Mouse (Mus musculus): ENCODE measurements around the gene Gpr180.
"Not testable (repeated sequence)": the region's sequence is repeated elsewhere in the genome, so short reads cannot be mapped to it uniquely, and the experiment has no call there.

Gpr180 gene

DNA sequence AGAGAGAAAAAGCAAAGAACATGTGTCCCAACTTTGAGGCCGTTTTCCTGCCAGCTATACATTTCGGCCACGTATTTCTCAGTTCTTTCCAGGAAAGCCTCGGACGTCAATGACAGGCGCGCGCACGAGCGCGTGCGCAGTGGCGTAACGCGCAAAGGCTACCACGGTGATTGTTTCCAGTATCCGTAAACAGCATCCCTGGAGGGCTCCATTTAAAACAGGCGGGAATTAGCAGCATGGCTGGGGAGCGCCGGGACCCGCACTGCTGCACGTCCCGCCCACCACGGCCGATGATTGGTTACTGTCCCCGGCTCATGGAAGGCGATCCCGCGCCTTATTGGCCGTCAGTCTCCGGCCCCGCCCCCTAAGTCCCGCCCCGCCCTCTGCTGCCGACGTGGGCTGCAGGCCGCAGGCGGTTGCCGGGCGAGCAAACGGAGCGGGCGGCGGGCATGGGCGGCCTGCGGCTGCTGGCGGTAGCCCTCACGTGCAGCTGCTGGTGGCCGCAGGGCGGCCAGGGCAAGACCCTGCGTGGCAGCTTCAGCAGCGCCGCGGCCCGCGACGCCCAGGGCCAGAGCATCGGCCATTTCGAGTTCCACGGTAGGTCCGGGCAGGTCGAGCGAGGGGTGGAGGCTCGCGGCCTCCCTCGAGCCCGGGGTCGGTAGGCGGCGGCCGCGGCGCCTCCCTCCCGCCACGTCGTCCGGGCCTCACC is at the start of gene Gpr180:
Gene Gpr180 (plus strand): TSS at position 415 of the 709 bp plus-strand sequence.
- DNase-seq (ENCODE audit: low read depth, low spot score), result peak; percentile 98

DNA sequence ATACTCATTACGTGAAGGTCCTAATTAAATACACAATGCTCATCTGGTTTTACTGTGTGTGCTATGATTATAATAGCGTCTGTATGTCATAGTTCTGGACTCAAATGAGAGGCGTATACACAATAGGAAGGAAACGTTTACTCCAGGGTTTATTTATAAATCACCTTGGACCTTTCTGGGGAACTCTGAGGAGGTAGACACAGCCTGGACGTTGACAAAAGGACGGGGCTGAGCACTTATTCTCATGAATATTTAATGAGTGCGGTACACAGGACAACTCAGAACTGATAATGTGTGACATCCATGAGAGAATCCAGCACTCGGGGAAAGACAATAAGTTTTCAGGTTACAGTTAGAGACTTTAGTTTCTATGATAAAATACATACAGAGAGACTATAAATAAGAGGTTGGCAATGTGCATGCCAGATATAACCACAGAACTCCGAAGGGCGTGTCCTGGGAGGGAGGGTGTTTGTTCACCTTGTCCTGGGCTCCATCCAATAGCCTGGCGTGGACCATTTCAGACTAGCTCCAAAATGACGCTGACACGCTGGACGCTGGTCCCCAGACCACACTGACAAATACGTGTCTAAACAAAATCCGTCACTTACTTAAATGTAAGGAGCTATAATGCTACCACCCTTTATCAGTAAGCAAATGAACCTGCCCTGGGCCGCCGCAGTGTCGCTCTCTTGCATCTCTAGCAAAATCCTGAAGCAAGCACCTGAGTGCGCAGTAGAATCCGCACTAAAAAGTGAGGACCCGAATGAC is 48.3 kb upstream of the Gpr180 start:
- no peak for DNase-seq (ENCODE audit: low read depth, low spot score)

DNA sequence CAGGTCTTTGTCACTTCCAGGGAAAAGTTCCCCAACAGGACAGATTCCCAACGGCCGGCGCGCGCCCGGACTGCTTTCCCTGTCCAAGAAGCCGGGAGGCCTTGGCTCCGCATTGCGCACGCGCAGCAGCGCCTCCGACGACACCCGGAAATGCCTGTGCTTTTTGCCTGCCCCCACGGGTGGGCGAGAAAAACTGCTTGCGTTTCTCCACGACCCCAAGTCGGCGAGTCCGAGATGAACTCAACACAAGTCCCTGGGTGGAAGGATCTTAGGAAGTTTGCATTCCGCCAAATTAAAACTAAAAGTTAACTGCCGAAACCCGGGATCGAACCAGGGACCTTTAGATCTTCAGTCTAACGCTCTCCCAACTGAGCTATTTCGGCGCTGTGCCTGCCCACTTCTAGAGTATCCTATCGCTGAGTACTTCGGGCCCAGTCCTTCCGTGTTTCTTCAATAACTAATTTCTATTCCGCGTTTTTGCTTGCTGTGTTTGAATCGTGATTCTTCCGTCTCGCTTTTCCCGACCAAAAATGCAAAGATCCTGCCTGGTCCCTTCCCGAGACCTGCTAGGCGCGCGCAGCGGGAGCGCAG is 47.6 kb upstream of the Gpr180 start:
- peak; percentile 98 for DNase-seq (ENCODE audit: low read depth, low spot score)

DNA sequence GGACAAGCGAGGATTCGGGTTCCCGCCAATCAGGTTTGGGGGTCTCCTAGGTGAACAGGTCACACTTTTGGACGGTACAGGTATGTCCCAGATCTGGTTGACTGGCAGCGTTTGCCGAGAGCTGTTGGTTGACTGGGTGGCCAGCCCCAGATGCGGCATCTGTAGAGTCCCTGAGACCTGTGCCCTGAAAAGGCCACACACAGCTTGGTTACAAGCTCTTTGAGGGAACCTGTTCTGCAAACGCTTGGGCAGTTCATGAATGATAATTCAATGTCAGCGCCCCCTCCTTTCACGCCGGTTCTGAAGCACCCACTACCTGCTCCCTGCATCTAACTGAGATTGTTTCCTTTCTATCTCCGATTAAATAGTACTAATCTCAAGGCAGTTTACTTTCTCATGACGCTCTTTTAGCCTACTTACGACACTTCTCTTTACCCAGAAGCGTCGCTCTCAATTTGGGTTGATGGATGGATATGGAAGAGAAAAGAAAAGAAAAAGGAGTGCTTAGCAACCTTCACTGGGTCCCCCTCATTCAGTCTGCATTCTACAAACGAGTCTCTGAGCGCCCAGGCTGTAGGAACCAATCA is 47.1 kb upstream of the Gpr180 start:
- peak; percentile 56 for DNase-seq (ENCODE audit: low read depth, low spot score)

DNA sequence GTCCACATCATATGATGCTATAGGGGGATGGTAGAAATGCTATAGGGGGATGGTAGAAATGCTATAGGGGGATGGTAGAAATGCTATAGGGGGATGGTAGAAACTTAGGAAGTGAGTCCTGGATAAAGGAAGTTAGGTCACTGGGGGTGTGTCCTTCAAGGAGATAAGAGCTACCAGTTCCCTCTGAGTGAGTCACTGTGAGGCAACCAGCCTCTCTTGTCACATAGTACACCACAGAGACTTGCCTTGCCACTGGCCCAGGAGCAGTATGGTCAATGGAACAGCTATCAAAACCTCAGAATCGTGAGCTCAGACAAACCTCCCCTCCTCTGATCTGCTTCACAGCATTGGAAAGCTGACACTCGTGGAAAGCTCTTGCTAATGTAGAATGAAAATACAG is 38.7 kb upstream of the Gpr180 start:
- DNase-seq (ENCODE audit: low read depth, low spot score), result no peak

DNA sequence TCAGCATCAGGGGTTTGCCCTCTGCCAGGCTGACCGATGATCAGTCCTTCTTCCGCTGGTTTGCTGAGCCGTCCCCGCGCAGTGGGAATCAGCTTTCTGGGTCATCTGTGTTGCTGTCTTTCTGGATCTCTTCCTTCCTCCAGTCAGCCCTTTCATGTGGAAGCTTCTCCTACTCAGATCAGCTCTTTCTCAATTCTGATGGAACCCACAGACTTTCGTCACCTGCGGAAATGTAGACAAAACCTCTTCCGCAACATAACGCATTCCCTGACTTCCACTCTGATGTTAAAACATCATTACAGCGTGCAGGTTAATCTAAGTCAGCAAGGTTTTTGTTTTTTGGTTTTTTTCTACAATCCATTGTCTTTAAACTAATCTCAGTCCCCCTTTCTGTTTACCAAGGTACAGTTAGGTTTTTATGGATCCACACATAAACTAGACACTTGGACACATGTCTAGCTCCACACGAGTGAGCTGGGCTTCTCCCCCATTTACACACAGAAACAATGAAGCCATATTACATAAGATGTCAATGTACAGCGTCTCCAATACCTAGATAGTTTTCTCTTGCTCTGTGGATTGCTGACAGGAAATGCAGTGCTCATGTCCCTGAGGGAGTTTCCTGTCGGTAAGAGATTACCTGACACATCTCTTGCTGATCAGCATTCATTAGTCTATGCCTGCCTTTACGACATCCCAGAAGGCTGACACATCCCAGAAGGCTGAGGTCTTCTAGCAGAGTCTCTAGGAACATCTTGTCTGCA is 35.5 kb upstream of the Gpr180 start:
- DNase-seq (ENCODE audit: low read depth, low spot score), result no peak

DNA sequence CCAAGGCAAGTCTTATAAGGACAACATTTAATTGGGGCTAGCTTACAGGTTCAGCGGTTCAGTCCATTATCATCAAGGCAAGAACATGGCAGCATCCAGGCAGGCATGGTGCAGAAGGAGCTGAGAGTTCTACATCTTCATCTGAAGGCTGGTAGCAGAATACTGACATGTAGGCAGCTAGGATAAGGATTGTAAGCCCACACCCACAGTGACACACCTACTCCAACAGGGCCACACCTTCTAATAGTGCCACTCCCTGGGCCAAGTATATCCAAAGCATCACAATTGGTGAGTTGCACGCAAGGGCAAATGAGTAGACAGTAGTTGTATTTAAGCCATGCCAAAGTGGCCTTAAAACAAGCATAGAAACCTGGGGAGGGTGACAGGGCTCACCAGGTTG is 29.5 kb upstream of the Gpr180 start:
- not testable (repeated sequence) for DNase-seq (ENCODE audit: low read depth, low spot score)

DNA sequence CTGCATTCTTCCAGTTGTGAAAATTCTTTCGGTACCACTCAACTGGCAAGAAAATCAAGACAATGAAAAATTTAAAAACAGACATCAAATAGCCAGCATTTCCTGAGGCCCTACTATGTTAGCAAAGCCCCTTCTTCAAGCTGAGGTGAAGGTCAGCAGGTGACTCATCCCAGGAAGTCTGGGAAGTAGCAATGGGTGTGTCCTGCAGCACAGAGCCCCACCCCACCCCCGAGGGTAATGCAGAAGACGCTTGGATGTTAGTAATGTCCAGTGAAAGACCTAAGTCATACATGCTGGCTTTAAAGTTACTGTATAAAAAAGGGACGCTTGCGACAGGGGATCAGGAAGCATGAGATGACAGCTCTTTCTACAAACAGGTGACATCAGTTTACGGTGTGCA is 23.8 kb upstream of the Gpr180 start:
- DNase-seq (ENCODE audit: low read depth, low spot score), result peak; percentile 52

DNA sequence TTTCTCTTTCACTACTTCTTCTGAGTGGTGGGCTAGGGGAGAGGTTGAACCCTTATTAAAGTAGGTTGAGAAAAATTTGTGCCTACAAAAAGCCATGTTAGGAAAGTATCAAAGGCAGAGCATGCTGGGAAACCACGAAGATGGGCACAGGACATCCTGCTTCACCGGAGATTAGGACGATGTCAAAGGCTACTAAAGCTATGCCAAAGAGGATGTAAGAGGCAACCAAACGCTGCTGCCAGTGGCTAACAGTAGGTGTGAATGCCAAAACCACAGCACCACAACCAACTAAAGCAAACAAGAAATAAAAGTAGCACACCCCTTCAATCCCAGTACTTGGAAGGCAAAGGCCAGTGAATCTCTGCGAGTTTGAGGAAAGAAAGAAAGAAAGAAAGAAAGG is 12.8 kb upstream of the Gpr180 start:
- DNase-seq (ENCODE audit: low read depth, low spot score), result no peak

DNA sequence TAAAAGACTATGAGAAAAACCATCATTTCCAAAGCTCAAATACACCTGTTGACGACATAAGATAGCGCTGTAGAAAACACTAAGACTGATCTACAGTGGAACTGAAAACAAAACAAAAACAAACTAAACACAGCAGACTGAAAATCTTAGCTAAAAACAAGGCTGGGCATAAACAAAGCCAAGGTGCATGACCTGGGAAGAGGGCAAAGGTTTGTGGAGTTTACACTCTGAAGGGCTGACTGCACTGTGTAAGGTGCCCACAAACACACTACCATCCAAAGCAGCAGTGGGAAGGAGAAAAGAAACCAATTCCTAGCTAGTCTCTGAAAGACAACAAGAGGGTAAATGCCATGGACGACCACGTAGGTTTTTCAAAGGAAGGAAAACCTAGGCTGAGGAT is 12.2 kb upstream of the Gpr180 start:
- no peak for DNase-seq (ENCODE audit: low read depth, low spot score)

DNA sequence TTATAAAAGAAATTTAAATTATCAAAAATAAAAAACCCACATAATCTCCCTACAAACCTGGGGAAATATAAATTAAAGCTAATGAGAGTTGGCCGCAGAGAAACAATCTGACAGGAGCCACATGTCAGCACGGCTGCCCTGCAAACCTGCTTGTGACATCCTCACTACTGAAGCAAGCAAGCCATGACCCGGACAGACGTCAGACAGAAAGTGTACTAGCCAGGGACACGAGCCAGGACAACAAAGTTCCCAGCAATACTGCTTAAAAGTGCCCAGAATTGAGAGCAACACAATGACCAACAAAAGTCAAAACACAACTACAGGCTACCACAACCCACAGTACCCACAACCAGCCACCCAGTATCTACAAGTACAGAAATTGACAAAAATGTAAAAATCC is 10.7 kb upstream of the Gpr180 start:
- DNase-seq (ENCODE audit: low read depth, low spot score), result no peak

DNA sequence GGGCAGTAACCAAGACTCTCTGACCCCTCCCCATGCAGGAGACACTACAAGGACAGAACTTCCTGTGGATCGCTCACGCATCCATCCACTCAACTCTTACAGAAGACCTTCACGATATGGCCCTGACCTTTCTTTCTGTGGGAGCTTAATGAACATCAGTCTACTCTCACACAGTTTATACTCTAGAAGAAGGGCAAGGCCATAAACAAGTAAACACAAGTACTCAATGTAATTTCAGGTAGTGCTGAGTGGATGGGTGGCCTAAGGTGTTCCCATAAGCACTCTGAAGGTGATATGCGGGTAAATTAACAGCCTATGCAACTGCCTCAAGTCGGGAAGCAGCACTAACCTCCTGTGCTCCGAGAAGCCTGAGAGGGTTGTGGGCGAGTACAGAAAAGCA is 5.5 kb upstream of the Gpr180 start:
- no peak for DNase-seq (ENCODE audit: low read depth, low spot score)

DNA sequence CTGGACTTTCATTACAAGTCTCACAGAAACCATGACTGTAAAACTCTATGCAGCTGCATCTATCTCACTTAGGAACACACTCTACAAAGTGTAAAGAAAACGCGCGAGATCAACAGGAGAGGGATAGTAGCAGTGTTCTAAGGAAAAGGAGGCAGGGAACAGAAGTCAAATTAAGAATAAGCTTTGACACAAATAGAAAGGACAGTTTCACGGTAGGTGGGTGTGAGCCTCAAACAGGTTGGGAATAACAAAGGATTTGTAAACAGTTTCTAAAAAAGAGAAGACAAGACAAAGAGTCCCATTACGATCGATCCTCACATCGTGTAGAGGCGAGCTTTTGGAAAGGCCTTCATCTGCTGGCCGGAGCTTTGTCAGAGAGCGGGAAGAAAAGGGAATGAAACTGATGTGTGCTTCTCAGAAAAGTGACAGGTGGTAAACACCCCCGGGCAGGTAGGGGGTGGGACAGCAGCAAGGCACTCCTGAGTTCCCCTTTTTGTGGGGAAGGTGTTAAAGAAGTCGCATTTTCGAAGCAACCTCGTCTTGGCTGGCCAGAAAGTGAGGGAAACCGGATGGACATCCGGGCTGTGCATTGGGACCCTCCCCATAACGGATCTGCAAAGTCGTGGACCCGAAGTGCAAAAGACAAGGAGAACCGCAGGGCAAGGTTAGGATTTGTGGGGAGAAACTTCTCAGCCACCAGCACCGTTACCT is 4.9 kb upstream of the Gpr180 start:
- no peak for DNase-seq (ENCODE audit: low read depth, low spot score)

DNA sequence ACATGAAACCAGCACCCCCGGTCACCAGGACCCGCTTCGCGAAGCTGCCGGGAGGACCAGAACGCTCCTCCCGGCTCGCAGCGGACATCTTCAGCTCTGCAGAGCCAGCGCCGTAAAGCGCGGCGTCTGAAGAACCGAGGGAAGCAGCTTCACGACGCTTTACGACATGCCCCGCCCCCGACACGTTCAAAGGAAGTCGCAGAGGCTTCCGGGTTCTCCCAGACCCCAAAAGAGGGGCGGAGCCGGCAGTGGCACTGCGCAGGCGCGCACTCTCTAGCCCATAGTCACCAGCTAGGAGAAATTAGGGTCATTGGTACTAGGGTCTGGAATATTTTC is 4.3 kb upstream of the Gpr180 start, which contains the start of gene Tgds:
Gene Tgds (minus strand): TSS at position 114 of the 336 bp plus-strand sequence.
- peak; percentile 100 for DNase-seq (ENCODE audit: low read depth, low spot score)

DNA sequence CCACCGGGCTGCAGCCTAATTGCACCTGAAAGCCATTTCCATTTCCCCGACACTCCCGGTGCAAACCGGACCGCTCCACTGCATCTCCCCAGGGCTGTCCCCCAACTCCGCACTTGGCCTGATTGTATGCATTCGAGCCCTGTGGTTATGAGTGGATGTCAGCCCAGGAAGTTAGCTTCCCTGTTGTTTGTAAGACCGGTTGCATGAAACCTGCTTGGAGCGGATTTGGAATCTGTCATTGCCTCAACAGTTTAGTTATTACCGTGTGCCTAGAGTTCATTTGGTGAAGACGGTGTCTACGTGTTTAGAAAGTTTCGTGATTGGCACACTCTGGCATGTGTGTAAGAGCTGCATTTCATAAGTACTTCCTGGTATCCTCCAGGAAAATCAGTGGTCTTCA is 529 bp downstream of the Gpr180 start:
- DNase-seq (ENCODE audit: low read depth, low spot score), result peak; percentile 47

DNA sequence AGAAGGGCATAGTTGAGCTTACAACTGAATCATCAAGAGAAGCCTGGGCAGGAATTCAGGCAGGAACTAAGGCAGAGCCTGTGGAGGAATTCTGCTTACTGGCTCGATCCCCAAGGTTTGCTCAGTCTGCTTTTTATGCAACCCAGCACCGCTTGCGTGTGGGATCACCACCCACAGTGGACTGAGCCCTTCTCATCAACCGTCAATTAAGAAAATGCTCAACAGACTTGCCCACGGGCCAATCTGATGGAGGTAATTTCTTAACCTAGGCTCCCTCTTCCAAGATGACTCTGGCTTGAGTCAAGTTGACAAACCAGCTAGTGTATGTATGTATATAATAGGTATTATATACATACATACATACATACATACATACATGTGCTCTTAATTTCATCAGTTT is 5.3 kb downstream of the Gpr180 start:
- no peak for DNase-seq (ENCODE audit: low read depth, low spot score)

DNA sequence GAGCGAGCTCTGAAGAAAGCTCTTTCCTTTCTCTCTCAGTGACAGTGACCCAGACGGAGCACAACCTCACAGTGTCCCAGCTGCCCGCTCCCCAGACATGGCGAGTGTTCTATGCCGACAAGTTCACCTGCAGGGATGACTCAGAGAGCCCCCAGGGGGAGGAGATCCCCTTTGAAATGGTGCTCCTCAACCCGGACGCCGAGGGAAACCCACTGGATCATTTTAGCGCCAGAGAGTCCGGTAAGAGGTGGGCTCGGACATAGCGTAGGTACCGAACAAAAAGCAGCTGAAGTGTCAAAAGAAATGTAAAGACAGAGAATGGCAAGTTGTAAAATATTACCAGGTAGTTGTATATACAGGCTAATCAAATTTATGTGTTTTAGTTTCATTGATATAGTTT is 11.1 kb downstream of the Gpr180 start:
- no peak for DNase-seq (ENCODE audit: low read depth, low spot score)

DNA sequence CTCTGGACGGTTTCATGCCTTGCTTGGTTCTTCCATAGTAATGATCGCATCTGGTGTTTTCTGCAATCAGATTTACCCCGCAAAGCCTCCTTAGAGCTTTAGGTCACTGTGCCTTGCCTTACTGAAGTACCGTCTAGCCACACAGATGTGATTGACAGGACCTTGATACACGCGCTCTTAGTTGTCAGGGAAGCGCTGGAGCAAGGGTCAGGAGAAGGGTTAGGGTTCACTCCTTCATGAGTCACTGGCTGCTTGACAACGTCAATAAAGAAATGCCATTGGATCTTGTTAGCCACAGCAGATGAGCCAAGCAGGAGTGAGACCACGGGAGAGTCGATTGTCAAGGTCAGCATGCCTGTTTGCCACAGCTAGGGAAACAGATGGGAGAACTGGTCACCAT is 11.6 kb downstream of the Gpr180 start:
- DNase-seq (ENCODE audit: low read depth, low spot score), result no peak

DNA sequence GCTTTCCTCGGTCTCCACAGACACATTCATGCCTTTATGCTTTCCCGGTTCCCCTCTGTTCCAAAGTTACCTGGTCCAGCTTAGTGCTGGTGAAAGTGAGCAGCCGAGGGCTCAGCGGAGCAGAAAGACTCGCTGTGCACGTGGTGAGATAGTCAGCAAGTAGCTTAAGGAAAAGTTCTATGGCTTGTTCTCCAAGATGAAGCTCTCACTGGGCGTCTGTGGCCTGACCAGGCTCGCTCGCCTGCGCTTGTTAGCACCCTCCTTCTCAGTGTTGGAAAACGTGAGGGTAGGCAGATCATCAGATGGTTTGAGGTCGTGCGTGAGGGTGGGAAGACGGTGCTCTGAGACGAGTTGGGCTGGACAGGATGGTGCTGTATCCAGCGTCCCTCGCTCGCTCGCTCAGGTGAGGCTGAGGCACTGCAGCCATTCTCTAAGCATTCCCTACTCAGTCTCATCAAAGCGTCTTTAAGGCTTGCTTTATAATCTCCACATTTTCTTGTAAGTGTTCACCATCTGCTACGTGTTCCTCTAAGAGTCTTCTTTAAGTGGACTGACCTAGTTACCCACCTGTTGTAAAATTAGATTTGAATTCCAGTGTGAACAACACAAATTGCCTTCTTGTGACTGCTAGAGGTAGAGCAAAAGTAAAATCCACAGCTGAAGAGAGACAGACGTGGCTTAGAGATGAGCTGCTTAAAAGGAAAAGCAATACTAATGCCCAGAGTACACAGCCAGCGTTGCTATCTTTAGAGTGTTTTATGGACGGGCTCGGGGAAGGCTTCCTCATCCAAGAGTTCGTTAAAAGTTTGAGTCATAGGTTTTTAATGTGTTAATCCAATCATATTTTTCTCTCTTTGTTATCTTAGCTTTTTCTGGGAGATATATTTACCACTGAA is 13.9 kb downstream of the Gpr180 start:
- DNase-seq (ENCODE audit: low read depth, low spot score), result no peak

DNA sequence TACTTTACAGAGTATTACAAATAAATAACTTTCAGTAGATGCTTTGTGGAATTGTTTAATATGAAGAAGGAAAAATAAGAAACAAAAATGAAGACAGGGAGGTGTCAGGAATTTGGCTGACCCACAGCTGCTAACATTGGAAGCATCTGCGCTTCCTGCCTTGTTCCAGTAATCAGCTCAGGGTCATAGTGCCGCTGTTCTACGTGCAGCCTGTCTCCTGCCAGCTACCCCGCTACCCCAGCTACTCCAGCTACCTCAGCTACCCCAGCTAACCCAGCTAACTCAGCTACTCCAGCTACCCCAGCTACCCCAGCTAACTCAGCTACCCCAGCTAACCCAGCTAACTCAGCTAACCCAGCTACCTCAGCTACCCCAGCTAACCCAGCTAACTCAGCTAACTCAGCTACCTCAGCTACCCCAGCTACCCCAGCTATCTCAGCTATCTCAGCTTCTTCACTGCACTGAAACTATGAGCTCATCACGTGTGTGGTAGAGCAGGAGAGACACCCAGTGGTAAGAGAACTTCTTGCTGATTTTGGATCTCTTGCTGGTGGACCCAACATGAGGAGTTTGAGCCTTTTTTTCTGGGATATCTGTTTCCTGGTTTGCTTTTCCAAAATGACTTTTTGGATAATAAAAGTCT is 14.8 kb downstream of the Gpr180 start:
- DNase-seq (ENCODE audit: low read depth, low spot score), result no peak
